Comparison of ENCODE assay signal across 25 mouse cellular contexts in genomic region chr1:36228461-36228860, GRCm38 (mm10). TPM values are rescaled to one million over a fixed set of nuclear protein-coding genes. Genes with fewer than 3 reads are reported as not detected.
DNase-seq lines count a peak whose midpoint lies in the region; ATAC-seq and TF ChIP-seq lines count a peak whose summit lies in the region.
"Had no signal": no experiment of that assay in that cellular context is flagged by ENCODE, and none has a peak within 500 bp of the region (broad histone marks: within the 10 kb centered on the region; RNA-seq: fewer than 3 reads in every experiment).

No protein-coding gene starts in this region.

- WGBS in liver, adult 2 months, result 68% methylated on average over 9 of the region's 9 CpGs
- 86% methylated on average over 9 of the region's 9 CpGs for WGBS in liver, postnatal 0 days (ENCODE audit: insufficient replicate concordance)

- no peak for TF ChIP-seq CTCF in gastrocnemius, adult 2 months (IDR thresholded peaks at IDR 0.05)
- no peak for TF ChIP-seq CTCF in liver, adult 2 months (IDR thresholded peaks at IDR 0.05; ENCODE audit: low read depth, low read length)
- TF ChIP-seq CTCF in liver, postnatal 0 days (IDR thresholded peaks at IDR 0.05; ENCODE audit: low read depth), result no peak

- no peak overlapping the region for H3K9ac ChIP-seq in liver, adult 2 months (ENCODE audit: low read depth, low read length)
- no peak overlapping the region for H3K9ac ChIP-seq in liver, postnatal 0 days (replicated peaks)
- H3K9ac ChIP-seq in ES-E14 (ENCODE audit: insufficient read depth, low read depth, low read length, poor library complexity, severe bottlenecking), result no peak overlapping the region
- H3K9ac ChIP-seq: embryonic facial prominence, embryonic 13.5 days; embryonic facial prominence, embryonic 15.5 days; forebrain, embryonic 12.5 days had no signal

- ATAC-seq in liver, postnatal 0 days, result no peak
- ATAC-seq: CD4-positive, CD25-positive, alpha-beta regulatory T cell, adult 4 months; forebrain, embryonic 14.5 days; forebrain, embryonic 16.5 days had no signal

- H3K79me2 ChIP-seq in liver, adult 2 months (ENCODE audit: control insufficient read depth, insufficient read depth, low read length), result peaks cover 3% of the 10 kb centered on the region; the same call in 1 of the 2 replicates

- TF ChIP-seq POLR2A in liver, adult 2 months (IDR thresholded peaks at IDR 0.05; ENCODE audit: extremely low read depth, insufficient read depth, low read length), result no peak

- no peak for TF ChIP-seq EP300 in liver, postnatal 0 days (IDR thresholded peaks at IDR 0.05; ENCODE audit: low read depth)

- in situ Hi-C loops in ES-E14 (cut with MboI; ENCODE audit: low sequenced_read_pairs in 2 of 2, unreplicated experiment in 2 of 2), result no loop called here

- peak; percentile 43 for DNase-seq in gastrocnemius, adult 2 months
- DNase-seq in gastrocnemius, postnatal 4 days (ENCODE audit: low spot score in 2 of 2), result no peak
- peak; percentile 14 for DNase-seq in liver, adult 2 months (ENCODE audit: extremely low read depth, low read depth, low spot score)
- no peak for DNase-seq in liver, postnatal 0 days
- DNase-seq in ES-E14 (ENCODE audit: low read depth, low spot score), result no peak
- DNase-seq: adrenal gland, adult 2 months; adrenal gland, postnatal 10 days; adrenal gland, postnatal 25 days; B cell, adult 2 months; cerebellum, adult 11 months; cerebellum, adult 18-20 months; cerebellum, adult 8-10 months; cerebellum, adult 9-11 months; cerebellum, postnatal 14 days; cerebellum, postnatal 36 days; embryo, embryonic 11 days had no signal

- H3K36me3 ChIP-seq in liver, adult 2 months (ENCODE audit: control insufficient read depth, insufficient read depth, low read length), result peaks cover 51% of the 10 kb centered on the region
- H3K36me3 ChIP-seq in liver, postnatal 0 days (replicated peaks; ENCODE audit: insufficient read depth, low read length), result peaks cover 43% of the 10 kb centered on the region
- peaks cover 18% of the 10 kb centered on the region for H3K36me3 ChIP-seq in ES-E14 (ENCODE audit: control insufficient read depth, insufficient read depth, low read length, poor library complexity, severe bottlenecking)

- H3K27ac ChIP-seq in gastrocnemius, adult 2 months, result no peak overlapping the region
- no peak overlapping the region for H3K27ac ChIP-seq in liver, adult 2 months (replicated peaks; ENCODE audit: insufficient read depth, low read depth, low read length)
- no peak overlapping the region for H3K27ac ChIP-seq in liver, postnatal 0 days (ENCODE audit: low read depth)
- H3K27ac ChIP-seq in ES-E14 (ENCODE audit: insufficient read depth, low read depth, low read length, poor library complexity, severe bottlenecking), result peak overlapping the region; percentile 40; the same call in 1 of the 2 replicates
- H3K27ac ChIP-seq: embryonic facial prominence, embryonic 13.5 days; embryonic facial prominence, embryonic 15.5 days; forebrain, embryonic 10.5 days; forebrain, embryonic 12.5 days had no signal

- intact Hi-C loops in gastrocnemius, adult 2 months (cut with DNase I), result no loop called here

- no peaks in the 10 kb centered on the region for H3K4me1 ChIP-seq in liver, adult 2 months (ENCODE audit: control insufficient read depth, insufficient read depth, low read length)
- no peaks in the 10 kb centered on the region for H3K4me1 ChIP-seq in liver, postnatal 0 days (ENCODE audit: insufficient read depth)
- no peaks in the 10 kb centered on the region for H3K4me1 ChIP-seq in ES-E14 (ENCODE audit: control insufficient read depth in 2 of 2, insufficient read depth in 2 of 2, low read length in 2 of 2, poor library complexity in 1 of 2)
- H3K4me1 ChIP-seq: embryonic facial prominence, embryonic 13.5 days; embryonic facial prominence, embryonic 15.5 days; forebrain, embryonic 10.5 days; forebrain, embryonic 12.5 days had no signal

- H3K9me3 ChIP-seq in liver, postnatal 0 days (ENCODE audit: low read length), result no peaks in the 10 kb centered on the region
- H3K9me3 ChIP-seq in ES-E14 (ENCODE audit: control insufficient read depth, insufficient read depth, low read depth, low read length), result no peaks in the 10 kb centered on the region
- H3K9me3 ChIP-seq: embryonic facial prominence, embryonic 13.5 days; embryonic facial prominence, embryonic 15.5 days; forebrain, embryonic 10.5 days; forebrain, embryonic 12.5 days had no signal

- H3K27me3 ChIP-seq in liver, adult 2 months (ENCODE audit: control insufficient read depth, insufficient read depth, low read length), result no peaks in the 10 kb centered on the region
- no peaks in the 10 kb centered on the region for H3K27me3 ChIP-seq in liver, postnatal 0 days (ENCODE audit: insufficient read depth, low read length)
- H3K27me3 ChIP-seq: CH12.LX; embryonic facial prominence, embryonic 13.5 days; embryonic facial prominence, embryonic 15.5 days; forebrain, embryonic 12.5 days had no signal

- no peak overlapping the region for H3K4me3 ChIP-seq in gastrocnemius, adult 2 months
- H3K4me3 ChIP-seq in liver, adult 2 months (ENCODE audit: insufficient read depth, low read depth, low read length), result no peak overlapping the region
- no peak overlapping the region for H3K4me3 ChIP-seq in liver, postnatal 0 days (ENCODE audit: low read depth, low read length)
- no peak overlapping the region for H3K4me3 ChIP-seq in ES-E14 (ENCODE audit: insufficient read depth in 1 of 2, low read depth in 1 of 2, low read length in 2 of 2, poor library complexity in 1 of 2, severe bottlenecking in 1 of 2)
- H3K4me3 ChIP-seq: embryonic facial prominence, embryonic 13.5 days; embryonic facial prominence, embryonic 15.5 days; erythroblast, embryonic 14.5 days; forebrain, embryonic 10.5 days; forebrain, embryonic 12.5 days had no signal

- no peak overlapping the region for H3K4me2 ChIP-seq in liver, postnatal 0 days (ENCODE audit: low read depth, low read length)
- H3K4me2 ChIP-seq: embryonic facial prominence, embryonic 13.5 days; embryonic facial prominence, embryonic 15.5 days; forebrain, embryonic 12.5 days had no signal

TF ChIP-seq in ES-E14, 5 proteins besides CTCF, POLR2A, EP300 and RAD21:
- no peak for TF ChIP-seq ZC3H11A (IDR thresholded peaks at IDR 0.05; ENCODE audit: borderline replicate concordance, low read depth, low read length)
- no peak for TF ChIP-seq MAFK (IDR thresholded peaks at IDR 0.05; ENCODE audit: insufficient read depth, low read depth, low read length)
- TF ChIP-seq ZNF384 (IDR thresholded peaks at IDR 0.05; ENCODE audit: low read depth, low read length), result no peak
- no peak for TF ChIP-seq CHD2 (IDR thresholded peaks at IDR 0.05; ENCODE audit: low read depth, low read length)
- TF ChIP-seq HCFC1 (IDR thresholded peaks at IDR 0.05; ENCODE audit: borderline replicate concordance, insufficient read depth, low read length), result no peak

RNA-seq across cellular contexts. Expression of gene Uggt1, which starts 16.1 kb away (rescaled TPM):
- total RNA-seq in gastrocnemius, adult 2 months (2021), result 10 to 100 TPM; 27.6 to 29.1 TPM
- 10 to 100 TPM; 38.4 to 40.3 TPM for total RNA-seq in gastrocnemius, postnatal 4 days (2021)
- 44.5 and 49.0 TPM in 2 replicates for total RNA-seq in liver, adult 2 months (2014; rRNA removed)
- 11.6 and 12.6 TPM in 2 replicates for polyA plus RNA-seq in liver, adult 2 months (2012; rRNA removed)
- 15.4 and 15.8 TPM in 2 replicates for polyA plus RNA-seq in liver, postnatal 0 days (2015; fragmentation: Nextera tagmentation; extraction: Ambion mirVana)
- 136 and 169 TPM in 2 replicates for total RNA-seq in ES-E14 (2012; rRNA removed)

RNA-seq across cellular contexts. Expression of gene Neurl3, which starts 46.0 kb away (rescaled TPM):
- total RNA-seq in gastrocnemius, adult 2 months (2021), result under 1 TPM; 0.41 to 0.59 TPM
- 1 to 10 TPM; 2.8 to 2.9 TPM for total RNA-seq in gastrocnemius, postnatal 4 days (2021)
- 3.3 and 4.0 TPM in 2 replicates for total RNA-seq in liver, adult 2 months (2014; rRNA removed)
- polyA plus RNA-seq in liver, adult 2 months (2012; rRNA removed), result 3.6 and 5.3 TPM in 2 replicates
- polyA plus RNA-seq in liver, postnatal 0 days (2015; fragmentation: Nextera tagmentation; extraction: Ambion mirVana), result 4.4 and 4.7 TPM in 2 replicates
- total RNA-seq in ES-E14 (2012; rRNA removed), result 0.18 and 0.26 TPM in 2 replicates

Comparison
In these comparisons a context has a peak if more than half of its experiments do, and no peak if none do; other contexts are left out.
1. DNase-seq: peak in gastrocnemius, adult 2 months (single experiment) and liver, adult 2 months (single experiment); none in gastrocnemius, postnatal 4 days (0 of 2), liver, postnatal 0 days (single experiment) and ES-E14 (single experiment).